9 mouse cellular contexts compared by ENCODE assay signal in genomic region chr7:101482499-101483081, GRCm38 (mm10).
A peak's percentile ranks its signal among the peaks of the same experiment; 100 is the strongest.
DNase-seq lines count a peak whose midpoint lies in the region; ATAC-seq and TF ChIP-seq lines count a peak whose summit lies in the region.
"Had no signal": no experiment of that assay in that cellular context is flagged by ENCODE, and none has a peak within 500 bp of the region (broad histone marks: within the 10 kb centered on the region; RNA-seq: fewer than 3 reads in every experiment).

No protein-coding gene starts in this region.

- peaks cover 9 to 13% of the 10 kb centered on the region in 2 experiments for H3K4me1 ChIP-seq in CH12.LX (ENCODE audit: control insufficient read depth in 1 of 2, insufficient read depth in 2 of 2)
- H3K4me1 ChIP-seq in bone marrow, adult 2 months (ENCODE audit: control insufficient read depth, insufficient read depth, low read length) = peaks cover 8% of the 10 kb centered on the region
- no peaks in the 10 kb centered on the region for H3K4me1 ChIP-seq in midbrain, embryonic 15.5 days
- no peaks in the 10 kb centered on the region for H3K4me1 ChIP-seq in intestine, postnatal 0 days (replicated peaks; ENCODE audit: control insufficient read depth, insufficient read depth, low read length)

- no peaks in the 10 kb centered on the region for H3K79me2 ChIP-seq in CH12.LX (replicated peaks; ENCODE audit: control insufficient read depth, extremely low read depth, insufficient read depth, poor library complexity, severe bottlenecking)

- DNase-seq in kidney, postnatal 4 days = peak; percentile 35 to 54
- no peak for DNase-seq in kidney, postnatal 36 days
- peak; percentile 7 for DNase-seq in CH12.LX (ENCODE audit: extremely low read depth)
- DNase-seq in cerebellum, postnatal 36 days = no peak
- DNase-seq in frontal cortex, postnatal 14 days (ENCODE audit: low spot score in 2 of 2) = no peak

- TF ChIP-seq RAD21 in CH12.LX (IDR thresholded peaks at IDR 0.05; ENCODE audit: low read depth, low read length) = no peak

- in situ Hi-C loops in CH12.LX (cut with MboI; ENCODE audit: low pct_ligation_motif_present, low pct_unique_long_range_greater_than_20kb, low sequenced_read_pairs) = no loop called here

- dilution Hi-C loops in CH12.LX (cut with MboI; ENCODE audit: extremely low pct_ligation_motif_present, extremely low pct_unique_long_range_greater_than_20kb, low sequenced_read_pairs) = no loop called here

- 44% methylated on average over 9 of the region's 9 CpGs for WGBS in bone marrow, adult 2 months
- WGBS in midbrain, embryonic 15.5 days = 80% methylated on average over 9 of the region's 9 CpGs
- WGBS in intestine, postnatal 0 days = 54% methylated on average over 9 of the region's 9 CpGs

- no peak for TF ChIP-seq POLR2A in CH12.LX (IDR thresholded peaks at IDR 0.05; ENCODE audit: low read depth, low read length)
- TF ChIP-seq POLR2A in bone marrow, adult 2 months (IDR thresholded peaks at IDR 0.05; ENCODE audit: borderline replicate concordance, control insufficient read depth, low read depth, low read length) = no peak

- peak overlapping the region; percentile 32; the same call in 1 of the 2 replicates for H3K9ac ChIP-seq in CH12.LX (ENCODE audit: insufficient read depth, low read depth)
- H3K9ac ChIP-seq in midbrain, embryonic 15.5 days = no peak overlapping the region
- H3K9ac ChIP-seq in intestine, postnatal 0 days (ENCODE audit: low read depth, low read length) = no peak overlapping the region
- H3K9ac ChIP-seq: embryonic facial prominence, embryonic 13.5 days had no signal

- 0 out of 2 replicates have a peak, but pooled peaks have one; percentile 37 for ATAC-seq in midbrain, embryonic 15.5 days (replicated peaks)
- ATAC-seq in intestine, postnatal 0 days = no peak

- no peak for TF ChIP-seq EP300 in CH12.LX (IDR thresholded peaks at IDR 0.05; ENCODE audit: low read length)

- peaks cover 88% of the 10 kb centered on the region for H3K27me3 ChIP-seq in CH12.LX (replicated peaks)
- H3K27me3 ChIP-seq in midbrain, embryonic 15.5 days (replicated peaks) = no peaks in the 10 kb centered on the region
- H3K27me3 ChIP-seq in intestine, postnatal 0 days (replicated peaks; ENCODE audit: control insufficient read depth, insufficient read depth, low read length) = no peaks in the 10 kb centered on the region
- H3K27me3 ChIP-seq: embryonic facial prominence, embryonic 13.5 days had no signal

- H3K4me2 ChIP-seq in CH12.LX (ENCODE audit: insufficient read depth, low read depth, poor library complexity, severe bottlenecking) = peak overlapping the region; percentile 65
- H3K4me2 ChIP-seq in midbrain, embryonic 15.5 days = no peak overlapping the region
- no peak overlapping the region for H3K4me2 ChIP-seq in intestine, postnatal 0 days (replicated peaks; ENCODE audit: low read depth)
- H3K4me2 ChIP-seq: embryonic facial prominence, embryonic 13.5 days had no signal

- peaks cover 2% of the 10 kb centered on the region for H3K9me3 ChIP-seq in CH12.LX (replicated peaks; ENCODE audit: low read length)
- no peaks in the 10 kb centered on the region for H3K9me3 ChIP-seq in midbrain, embryonic 15.5 days
- no peaks in the 10 kb centered on the region for H3K9me3 ChIP-seq in intestine, postnatal 0 days (ENCODE audit: control insufficient read depth)
- H3K9me3 ChIP-seq: embryonic facial prominence, embryonic 13.5 days had no signal

- no peak overlapping the region for H3K27ac ChIP-seq in CH12.LX (ENCODE audit: insufficient read depth, low read depth)
- peak overlapping the region; percentile 54; the same call in 1 of the 2 replicates for H3K27ac ChIP-seq in bone marrow, adult 2 months (ENCODE audit: control insufficient read depth, insufficient read depth, low read depth, low read length, poor library complexity)
- H3K27ac ChIP-seq in midbrain, embryonic 15.5 days = no peak overlapping the region
- no peak overlapping the region for H3K27ac ChIP-seq in intestine, postnatal 0 days (ENCODE audit: low read depth, low read length)
- H3K27ac ChIP-seq: embryonic facial prominence, embryonic 13.5 days had no signal

- no peaks in the 10 kb centered on the region for H3K36me3 ChIP-seq in CH12.LX (replicated peaks in 1 of 2; ENCODE audit: control insufficient read depth in 1 of 2, insufficient read depth in 1 of 2, low read length in 1 of 2)
- H3K36me3 ChIP-seq in midbrain, embryonic 15.5 days (replicated peaks) = no peaks in the 10 kb centered on the region
- H3K36me3 ChIP-seq in intestine, postnatal 0 days (ENCODE audit: control insufficient read depth, insufficient read depth) = no peaks in the 10 kb centered on the region
- H3K36me3 ChIP-seq: embryonic facial prominence, embryonic 13.5 days had no signal

- no peak for TF ChIP-seq CTCF in CH12.LX (conservative IDR thresholded peaks at IDR 0.05 in 1 of 2, IDR thresholded peaks at IDR 0.05 in 1 of 2; ENCODE audit: low read depth in 2 of 2, low read length in 2 of 2)
- no peak for TF ChIP-seq CTCF in bone marrow, adult 2 months (IDR thresholded peaks at IDR 0.05; ENCODE audit: control insufficient read depth, insufficient read depth, low read length)
- no peak for TF ChIP-seq CTCF in intestine, postnatal 0 days (IDR thresholded peaks at IDR 0.05; ENCODE audit: low read depth)

- peak overlapping the region in 1 of 3 experiments; percentile 7 for H3K4me3 ChIP-seq in CH12.LX (replicated peaks in 1 of 3; ENCODE audit: low read depth in 2 of 3, low read length in 2 of 3, poor library complexity in 1 of 3)
- H3K4me3 ChIP-seq in bone marrow, adult 2 months (replicated peaks; ENCODE audit: control insufficient read depth, low read depth, low read length) = no peak overlapping the region
- H3K4me3 ChIP-seq in midbrain, embryonic 15.5 days = no peak overlapping the region
- no peak overlapping the region for H3K4me3 ChIP-seq in intestine, postnatal 0 days (ENCODE audit: low read depth, low read length)
- H3K4me3 ChIP-seq: embryonic facial prominence, embryonic 13.5 days had no signal

TF ChIP-seq in CH12.LX, 34 proteins besides CTCF, POLR2A, EP300 and RAD21:
- no peak for TF ChIP-seq MXI1 (IDR thresholded peaks at IDR 0.05; ENCODE audit: low read depth, low read length)
- no peak for TF ChIP-seq GABPA (IDR thresholded peaks at IDR 0.05; ENCODE audit: insufficient replicate concordance, low read depth, low read length)
- TF ChIP-seq ZKSCAN1 (IDR thresholded peaks at IDR 0.05; ENCODE audit: borderline replicate concordance, low read depth, low read length) = no peak
- TF ChIP-seq RCOR1 (conservative IDR thresholded peaks at IDR 0.05; ENCODE audit: low read depth, low read length) = no peak
- TF ChIP-seq MEF2A (IDR thresholded peaks at IDR 0.05; ENCODE audit: borderline replicate concordance, low read depth, low read length) = no peak
- no peak for TF ChIP-seq CHD2 (IDR thresholded peaks at IDR 0.05; ENCODE audit: low read length)
- TF ChIP-seq HCFC1 (IDR thresholded peaks at IDR 0.05; ENCODE audit: low read depth, low read length) = no peak

Comparison
In these comparisons a context has a peak if more than half of its experiments do, and no peak if none do; other contexts are left out.
1. DNase-seq: peak in kidney, postnatal 4 days (2 of 2) and CH12.LX (single experiment); none in kidney, postnatal 36 days (0 of 2), cerebellum, postnatal 36 days (0 of 2) and frontal cortex, postnatal 14 days (0 of 2).